Mouse (Mus musculus) common myeloid progenitor, adult 5-6 weeks (primary cell): ENCODE data around the gene Spata2. TPM values are rescaled to one million over a fixed set of nuclear protein-coding genes. Genes with fewer than 3 reads are reported as not detected.

ENCODE experiments used
- ATAC-seq: replicated peaks from 2 replicates; pipeline ENCODE4 v1.8.0; 2016; ENCODE audit warnings: low read depth, mild to moderate bottlenecking, moderate TSS enrichment, inconsistent platforms; ENCODE audit not compliant: poor library complexity, severe bottlenecking
- total RNA-seq: library from RNA; stranded (forward); fragments of 200-1000, 187-1606 nt; gene quantifications from 2 replicates; pipeline ENCODE4 v1.2.3, GENCODE M21; 2017

Spata2 gene
- total RNA-seq: 7.6 and 9.9 TPM in 2 replicates

- peak; percentile 80 for ATAC-seq
These were observed at the start of gene Spata2 for GRCm38 (mm10) chr2:167492713-167493636. Gene Spata2, minus strand, starts transcription at chr2:167492887.

GRCm38 (mm10) chr2:167542361-167542760 is 49.7 kb upstream of the Spata2 start:
- no peak for ATAC-seq

GRCm38 (mm10) chr2:167541761-167542160 is 49.1 kb upstream of the Spata2 start:
- no peak for ATAC-seq

GRCm38 (mm10) chr2:167541324-167541723 is 48.6 kb upstream of the Spata2 start:
- ATAC-seq: no peak

GRCm38 (mm10) chr2:167540477-167541110 is 47.9 kb upstream of the Spata2 start:
- ATAC-seq: no peak

- no peak for ATAC-seq
These were observed 47.1 kb upstream of the Spata2 start for GRCm38 (mm10) chr2:167539536-167540476.

GRCm38 (mm10) chr2:167538671-167539306 is 46.1 kb upstream of the Spata2 start:
- no peak for ATAC-seq

DNA sequence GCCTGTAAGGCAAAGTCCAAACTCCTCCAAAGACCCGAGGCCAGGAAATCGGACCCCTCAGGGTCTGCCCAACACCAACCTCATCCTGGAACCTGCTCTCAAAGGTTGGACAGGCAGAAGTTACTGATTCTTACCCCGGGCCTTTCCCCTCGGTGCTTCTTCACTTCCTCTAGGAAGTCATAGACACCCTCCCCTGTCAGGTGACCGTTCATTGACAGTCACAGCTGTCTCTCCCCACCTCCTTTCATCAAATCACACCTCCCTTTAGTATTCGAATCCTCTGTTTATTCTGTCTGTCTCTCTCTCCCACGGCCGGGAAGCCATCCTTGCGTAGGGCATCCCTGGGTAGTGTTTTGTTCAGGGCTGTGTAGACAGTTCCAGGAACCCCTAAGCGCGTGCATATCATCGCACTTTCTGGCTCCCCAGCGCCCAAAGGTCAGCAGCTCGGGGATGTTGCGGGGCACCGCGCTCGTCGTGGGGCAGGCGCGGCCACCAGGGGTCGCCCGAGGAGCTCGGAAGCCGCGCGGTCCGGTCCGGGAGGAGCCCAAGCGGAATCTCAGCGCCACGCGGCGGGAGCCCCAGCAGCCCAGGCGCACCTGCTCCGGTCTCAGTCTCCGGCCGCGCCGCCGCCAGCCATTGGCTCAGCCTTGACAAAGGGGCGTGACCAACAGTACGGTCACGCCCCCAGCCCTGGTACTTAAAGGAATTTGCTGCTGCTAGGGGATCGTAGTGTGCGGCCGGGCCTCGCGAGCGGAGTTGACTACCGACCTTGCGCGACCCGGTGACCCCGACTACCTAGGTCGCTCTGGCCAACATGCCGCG is 45.0 kb upstream of the Spata2 start, which contains the start of gene Snai1:
TSS of gene Snai1 (plus strand) at position 720 of the 822 bp plus-strand sequence.
- ATAC-seq: peak; percentile 94

- no peak for ATAC-seq
These were observed 43.7 kb upstream of the Spata2 start for GRCm38 (mm10) chr2:167536320-167536945.

GRCm38 (mm10) chr2:167533880-167534279 is 41.2 kb upstream of the Spata2 start:
- ATAC-seq: no peak

- 0 out of 2 replicates have a peak, but pooled peaks have one; percentile 56 for ATAC-seq
These were observed 39.4 kb upstream of the Spata2 start for GRCm38 (mm10) chr2:167532131-167532530.

DNA sequence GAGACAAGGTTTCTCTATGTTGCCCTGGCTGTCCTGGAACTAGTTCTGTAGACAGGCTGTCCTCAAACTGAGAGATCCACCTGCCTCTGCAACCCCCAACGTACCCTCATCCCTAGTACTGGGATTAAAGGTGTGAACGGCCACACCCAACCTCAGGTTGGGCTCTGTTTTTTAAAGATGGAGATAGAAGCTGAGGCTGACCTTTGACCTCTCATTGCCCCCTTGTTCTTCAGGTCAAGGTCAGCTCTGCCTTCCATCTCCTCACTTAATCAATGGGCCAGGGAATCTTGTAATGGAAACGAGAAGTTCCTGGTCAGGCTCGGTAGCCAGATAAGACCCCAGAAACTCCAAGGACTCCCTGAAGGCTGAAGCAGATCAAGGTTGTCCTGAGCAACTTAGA is 37.8 kb upstream of the Spata2 start:
- ATAC-seq: no peak

GRCm38 (mm10) chr2:167529935-167530513 is 37.3 kb upstream of the Spata2 start:
- ATAC-seq: no peak

DNA sequence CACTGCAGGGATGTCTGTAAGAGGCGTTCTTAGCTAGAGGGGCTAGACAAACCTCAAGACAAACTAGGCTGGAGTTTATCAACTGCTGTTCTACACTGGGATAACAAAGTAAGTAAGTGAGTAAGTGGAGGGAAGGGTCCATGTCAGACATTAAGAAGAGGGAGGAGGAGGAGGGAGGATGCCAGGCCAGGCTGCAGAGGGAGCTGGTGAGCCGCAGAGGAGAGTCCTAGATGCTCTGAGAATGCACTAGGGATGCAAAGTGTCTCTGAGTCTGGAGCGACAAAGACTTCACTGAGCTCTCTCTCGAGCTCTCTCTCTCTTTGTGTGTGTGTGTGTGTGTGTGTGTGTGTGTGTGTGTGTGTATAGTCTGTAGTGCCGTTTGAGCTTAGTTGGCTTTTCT is 35.6 kb upstream of the Spata2 start:
- ATAC-seq: peak; percentile 72; the same call in 1 of the 2 replicates

DNA sequence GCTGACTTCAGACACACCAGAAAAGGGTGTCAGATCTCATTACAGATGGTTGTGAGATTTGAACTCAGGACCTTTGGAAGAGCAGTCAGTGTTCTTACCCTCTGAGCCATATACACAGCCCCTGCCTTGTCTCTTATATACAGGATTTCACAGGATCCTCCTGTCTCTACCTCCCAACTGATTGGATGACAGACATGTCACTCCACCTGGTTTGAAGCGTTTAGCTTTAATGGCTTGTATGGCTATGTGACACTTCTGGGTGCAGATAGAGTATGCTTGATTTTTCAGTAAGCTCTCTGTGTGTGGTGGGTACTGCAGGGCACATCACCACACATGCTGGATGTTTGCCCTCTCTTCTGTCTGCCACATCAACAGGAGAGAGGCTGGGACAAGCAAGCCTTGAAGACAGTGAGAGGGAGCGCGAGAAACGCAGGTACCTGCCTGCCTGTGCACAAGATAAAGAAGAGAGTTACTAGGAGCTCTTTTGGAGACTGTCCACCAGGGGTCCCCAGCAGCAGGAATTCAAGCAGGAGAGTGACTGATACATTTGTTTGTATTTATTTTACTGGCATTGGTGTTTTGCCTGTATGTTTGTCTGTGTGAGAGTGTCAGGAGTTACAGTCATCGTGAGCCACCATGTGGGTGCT is 27.0 kb upstream of the Spata2 start:
- 0 out of 2 replicates have a peak, but pooled peaks have one; percentile 50 for ATAC-seq

DNA sequence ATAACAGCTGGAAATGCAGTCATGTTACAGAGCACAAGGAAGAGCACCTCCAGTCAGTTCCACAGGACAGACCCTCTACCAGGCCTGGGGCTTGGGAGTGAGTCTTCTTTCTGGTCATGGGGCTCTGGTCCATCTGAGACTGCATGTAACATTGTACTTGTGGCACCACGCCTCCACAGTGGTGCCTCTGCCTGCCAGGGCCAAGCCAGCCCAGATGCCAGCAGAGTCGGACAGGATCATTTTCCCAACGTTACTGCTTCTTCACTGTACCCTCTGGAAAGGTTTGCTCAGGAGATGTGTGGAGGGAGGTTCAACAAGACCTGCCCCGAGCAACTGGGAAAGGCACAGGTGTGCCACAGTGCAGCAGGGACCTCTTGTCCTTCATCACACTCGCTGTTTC is 23.0 kb upstream of the Spata2 start:
- ATAC-seq: no peak

GRCm38 (mm10) chr2:167514641-167515040 is 22.0 kb upstream of the Spata2 start:
- ATAC-seq: no peak
